Mouse (Mus musculus): Measurements from ENCODE around the gene Tead3. TPM values are rescaled to one million over a fixed set of nuclear protein-coding genes. Genes with fewer than 3 reads are reported as not detected.

The Tead3 gene
- polyA plus RNA-seq, 1 experiment: 2.5 TPM

DNA sequence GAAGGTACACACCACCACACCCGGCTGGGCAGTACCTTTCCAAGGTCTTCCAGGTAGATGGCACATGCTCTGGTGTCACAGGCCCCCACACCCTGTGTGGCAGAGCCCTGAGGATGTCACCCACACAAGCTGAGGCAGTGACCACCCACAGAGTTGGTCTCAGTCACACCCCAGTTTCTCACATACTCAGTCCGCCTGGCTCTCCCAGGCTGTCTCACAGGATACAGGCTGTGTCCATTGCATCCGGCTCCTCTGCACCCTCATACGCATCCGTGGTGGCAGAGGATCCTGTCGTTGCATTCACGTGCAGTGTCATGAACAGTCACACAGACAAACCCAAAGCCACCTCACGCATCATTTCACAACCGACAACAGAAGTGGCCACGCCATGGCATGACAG is 3.3 kb downstream of the Tead3 start:
- TF ChIP-seq CTCF (IDR thresholded peaks at IDR 0.05; ENCODE audit: extremely low read depth, insufficient read depth, low read length) (no peak), POLR2A (IDR thresholded peaks at IDR 0.05; ENCODE audit: extremely low read depth, insufficient read depth, low read length) (no peak)
- Histone ChIP-seq H3K4me1 (ENCODE audit: control insufficient read depth, insufficient read depth, low read length) (no peaks in the 10 kb centered on the region), H3K4me3 (ENCODE audit: insufficient read depth, low read length) (no peak overlapping the region), H3K27ac (ENCODE audit: insufficient read depth, low read length) (no peak overlapping the region)

GRCm38 (mm10) chr17:28345882-28346281 is 4.7 kb downstream of the Tead3 start:
- TF ChIP-seq CTCF (IDR thresholded peaks at IDR 0.05; ENCODE audit: extremely low read depth, insufficient read depth, low read length): no peak
- no peak for TF ChIP-seq POLR2A (IDR thresholded peaks at IDR 0.05; ENCODE audit: extremely low read depth, insufficient read depth, low read length)
- Histone ChIP-seq H3K27ac (ENCODE audit: insufficient read depth, low read length) (no peak overlapping the region), H3K4me1 (ENCODE audit: control insufficient read depth, insufficient read depth, low read length) (no peaks in the 10 kb centered on the region), H3K4me3 (ENCODE audit: insufficient read depth, low read length) (no peak overlapping the region)

DNA sequence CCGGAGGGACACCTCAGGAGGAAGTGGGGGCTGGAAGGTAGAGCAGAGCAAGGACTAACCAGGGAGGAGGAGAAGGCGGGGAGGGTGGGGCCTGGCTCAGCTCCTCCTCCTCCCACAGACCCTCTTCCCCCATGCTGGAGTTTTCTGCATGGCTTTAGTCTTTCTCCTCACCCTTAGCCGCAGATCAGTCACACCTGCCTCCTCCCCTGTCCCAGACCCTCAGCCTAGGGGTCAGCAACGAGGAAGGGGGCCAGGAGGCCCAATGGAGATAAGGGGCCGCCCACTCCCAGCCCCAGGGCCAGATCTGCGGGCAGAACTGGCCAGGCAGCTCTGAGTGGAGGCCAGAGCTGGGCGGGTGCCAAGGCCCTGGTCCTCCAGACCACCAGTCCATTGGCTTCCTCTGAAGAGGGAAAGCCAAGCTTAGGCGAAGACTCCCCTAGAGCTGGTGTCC is 5.3 kb downstream of the Tead3 start:
- no peaks in the 10 kb centered on the region for H3K4me1 ChIP-seq (ENCODE audit: control insufficient read depth, insufficient read depth, low read length)
- H3K27ac ChIP-seq (ENCODE audit: insufficient read depth, low read length): no peak overlapping the region
- H3K4me3 ChIP-seq (ENCODE audit: insufficient read depth, low read length): no peak overlapping the region
- TF ChIP-seq POLR2A (IDR thresholded peaks at IDR 0.05; ENCODE audit: extremely low read depth, insufficient read depth, low read length): no peak
- TF ChIP-seq CTCF (IDR thresholded peaks at IDR 0.05; ENCODE audit: extremely low read depth, insufficient read depth, low read length): no peak

DNA sequence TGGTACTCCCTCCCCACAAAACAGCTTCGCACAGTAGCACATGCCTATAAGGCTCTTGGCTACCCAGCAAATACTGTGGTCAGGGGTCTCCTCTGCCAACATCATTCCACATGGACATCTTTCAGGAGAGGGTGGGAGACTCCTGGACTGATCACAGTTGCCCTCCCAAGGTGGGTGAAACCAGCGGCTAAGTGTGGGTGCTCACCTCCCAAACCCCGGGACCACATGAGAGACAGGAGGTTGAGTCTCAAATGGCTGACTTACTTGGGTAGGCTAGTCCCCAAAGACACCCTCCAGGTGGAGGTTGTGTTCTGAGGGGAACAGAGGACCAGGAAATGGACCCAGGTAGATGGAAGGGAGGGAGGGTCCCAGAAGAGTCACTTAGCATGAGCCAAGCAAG is 5.9 kb downstream of the Tead3 start:
- no peak overlapping the region for H3K4me3 ChIP-seq (ENCODE audit: insufficient read depth, low read length)
- H3K27ac ChIP-seq (ENCODE audit: insufficient read depth, low read length): no peak overlapping the region
- H3K4me1 ChIP-seq (ENCODE audit: control insufficient read depth, insufficient read depth, low read length): no peaks in the 10 kb centered on the region
- TF ChIP-seq POLR2A (IDR thresholded peaks at IDR 0.05; ENCODE audit: extremely low read depth, insufficient read depth, low read length) (no peak), CTCF (IDR thresholded peaks at IDR 0.05; ENCODE audit: extremely low read depth, insufficient read depth, low read length) (no peak)

DNA sequence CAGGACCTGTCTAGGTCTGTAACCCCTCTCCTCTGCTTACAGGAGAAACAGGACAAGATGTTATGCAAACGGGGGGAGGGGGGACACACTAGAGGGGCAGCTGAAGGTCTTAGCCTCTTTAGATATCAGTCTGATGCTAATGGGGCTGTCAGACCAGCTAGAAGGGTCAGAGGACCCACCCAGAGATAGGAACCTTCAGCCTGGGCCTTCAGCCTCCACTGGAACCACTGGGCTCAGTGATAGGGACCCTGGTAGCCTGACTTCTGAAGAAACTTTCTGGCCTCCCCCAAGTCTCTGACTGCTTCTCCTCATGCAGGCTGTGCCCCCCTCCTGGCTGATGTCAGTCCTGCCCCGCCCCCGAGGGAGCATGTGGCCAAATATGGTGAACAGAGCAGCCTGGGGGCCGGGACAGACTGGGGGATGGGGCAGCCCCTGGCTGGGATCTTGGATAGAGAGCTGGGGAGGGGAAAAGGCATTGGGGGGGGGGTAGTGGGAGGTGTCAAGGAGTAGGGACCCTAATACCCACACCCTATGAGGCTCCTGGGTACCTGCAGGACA is 6.5 kb downstream of the Tead3 start:
- Histone ChIP-seq H3K4me1 (ENCODE audit: control insufficient read depth, insufficient read depth, low read length) (no peaks in the 10 kb centered on the region), H3K4me3 (ENCODE audit: insufficient read depth, low read length) (no peak overlapping the region), H3K27ac (ENCODE audit: insufficient read depth, low read length) (no peak overlapping the region)
- TF ChIP-seq CTCF (IDR thresholded peaks at IDR 0.05; ENCODE audit: extremely low read depth, insufficient read depth, low read length): no peak
- no peak for TF ChIP-seq POLR2A (IDR thresholded peaks at IDR 0.05; ENCODE audit: extremely low read depth, insufficient read depth, low read length)

GRCm38 (mm10) chr17:28341091-28341490 is 9.5 kb downstream of the Tead3 start:
- no peak overlapping the region for H3K4me3 ChIP-seq (ENCODE audit: insufficient read depth, low read length)
- H3K4me1 ChIP-seq (ENCODE audit: control insufficient read depth, insufficient read depth, low read length): no peaks in the 10 kb centered on the region
- no peak overlapping the region for H3K27ac ChIP-seq (ENCODE audit: insufficient read depth, low read length)
- no peak for TF ChIP-seq POLR2A (IDR thresholded peaks at IDR 0.05; ENCODE audit: extremely low read depth, insufficient read depth, low read length)
- TF ChIP-seq CTCF (IDR thresholded peaks at IDR 0.05; ENCODE audit: extremely low read depth, insufficient read depth, low read length): no peak

DNA sequence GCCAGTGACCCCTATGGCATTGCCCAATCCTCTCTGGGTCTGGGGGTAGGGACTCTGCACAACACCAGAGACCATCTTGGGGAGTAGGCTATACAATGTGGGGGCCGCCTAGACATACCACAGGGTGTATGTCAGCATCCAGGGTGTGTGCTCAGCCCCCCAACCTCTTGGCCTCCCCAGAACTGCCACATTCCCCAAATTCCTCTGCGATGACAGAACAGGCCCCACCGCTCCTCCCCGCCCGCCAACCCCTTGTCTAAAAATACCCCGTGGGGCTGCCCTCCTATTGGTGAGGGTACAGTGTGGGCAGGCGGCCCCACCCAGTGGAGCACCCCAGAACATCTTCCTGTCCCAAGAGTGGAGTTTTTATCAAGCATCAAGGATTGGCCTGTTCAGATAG is 10.0 kb downstream of the Tead3 start:
- H3K4me3 ChIP-seq (ENCODE audit: insufficient read depth, low read length): no peak overlapping the region
- H3K4me1 ChIP-seq (ENCODE audit: control insufficient read depth, insufficient read depth, low read length): no peaks in the 10 kb centered on the region
- no peak for TF ChIP-seq CTCF (IDR thresholded peaks at IDR 0.05; ENCODE audit: extremely low read depth, insufficient read depth, low read length)
- TF ChIP-seq POLR2A (IDR thresholded peaks at IDR 0.05; ENCODE audit: extremely low read depth, insufficient read depth, low read length): no peak
- no peak overlapping the region for H3K27ac ChIP-seq (ENCODE audit: insufficient read depth, low read length)

DNA sequence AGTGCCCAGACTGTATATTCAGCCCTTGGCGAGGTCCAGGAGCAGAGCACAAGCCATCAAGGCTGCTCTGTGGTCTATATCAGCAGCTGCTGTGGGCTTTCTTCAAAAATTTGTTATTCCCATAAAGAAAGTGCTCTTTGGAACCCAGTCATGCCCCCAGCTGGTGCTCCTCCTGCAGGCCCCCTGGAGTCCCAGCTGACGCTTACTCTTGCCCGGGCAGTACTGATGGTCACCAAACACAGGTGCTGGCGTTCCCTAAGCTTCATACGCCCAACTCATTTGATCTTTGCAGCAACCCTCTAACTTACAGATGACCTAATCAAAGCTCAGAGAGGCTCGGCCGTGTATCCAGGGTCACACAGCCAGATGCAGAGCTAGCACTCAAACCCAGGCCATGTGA is 13.1 kb downstream of the Tead3 start:
- TF ChIP-seq CTCF (IDR thresholded peaks at IDR 0.05; ENCODE audit: extremely low read depth, insufficient read depth, low read length) (no peak), POLR2A (IDR thresholded peaks at IDR 0.05; ENCODE audit: extremely low read depth, insufficient read depth, low read length) (no peak)

DNA sequence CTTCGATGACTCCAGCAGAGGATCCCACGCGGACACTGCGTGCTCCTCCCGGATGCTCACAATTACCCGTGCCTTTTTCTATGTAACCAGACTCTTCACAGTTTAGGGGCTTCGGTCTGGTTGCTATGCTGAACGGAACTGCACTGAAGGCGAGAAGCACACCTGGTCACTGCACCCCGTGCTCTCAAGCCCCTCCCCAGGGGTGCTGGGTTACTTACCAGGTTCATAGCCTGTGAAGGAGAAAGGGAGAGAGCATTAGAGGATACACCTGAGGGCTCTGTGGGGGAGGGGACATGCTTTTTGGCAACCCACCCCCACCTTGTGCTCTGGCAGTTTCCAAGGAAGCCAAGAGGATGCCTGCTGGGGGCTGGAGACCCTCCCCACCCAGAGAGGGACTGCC is 15.3 kb downstream of the Tead3 start:
- Histone ChIP-seq H3K27ac (ENCODE audit: insufficient read depth, low read length) (no peak overlapping the region), H3K4me3 (ENCODE audit: insufficient read depth, low read length) (no peak overlapping the region), H3K4me1 (ENCODE audit: control insufficient read depth, insufficient read depth, low read length) (peaks cover 2% of the 10 kb centered on the region)
- TF ChIP-seq CTCF (IDR thresholded peaks at IDR 0.05; ENCODE audit: extremely low read depth, insufficient read depth, low read length) (no peak), POLR2A (IDR thresholded peaks at IDR 0.05; ENCODE audit: extremely low read depth, insufficient read depth, low read length) (no peak)

More for the DNA sequence above, 13.1 kb downstream of the Tead3 start:
- Histone ChIP-seq H3K4me1 (ENCODE audit: control insufficient read depth, insufficient read depth, low read length) (peaks cover 2% of the 10 kb centered on the region), H3K4me3 (ENCODE audit: insufficient read depth, low read length) (no peak overlapping the region), H3K27ac (ENCODE audit: insufficient read depth, low read length) (no peak overlapping the region)

GRCm38 (mm10) chr17:28332915-28333546 is 17.6 kb downstream of the Tead3 start:
- TF ChIP-seq CTCF (IDR thresholded peaks at IDR 0.05; ENCODE audit: extremely low read depth, insufficient read depth, low read length): no peak
- TF ChIP-seq POLR2A (IDR thresholded peaks at IDR 0.05; ENCODE audit: extremely low read depth, insufficient read depth, low read length): no peak
- no peak overlapping the region for H3K27ac ChIP-seq (ENCODE audit: insufficient read depth, low read length)
- H3K4me3 ChIP-seq (ENCODE audit: insufficient read depth, low read length): no peak overlapping the region
- peaks cover 2% of the 10 kb centered on the region for H3K4me1 ChIP-seq (ENCODE audit: control insufficient read depth, insufficient read depth, low read length)
